Mouse (Mus musculus) spleen, postnatal 14 days (tissue): ENCODE results near the gene Krtap1-3.

Experiments used
- DNase-seq, 2 experiments: peaks; one replicate each; pipeline ENCODE4 v3.0.0; 2021 to 2022; ENCODE audit warnings: low spot score in 2 of 2

The Krtap1-3 gene

GRCm38 (mm10) chr11:99557976-99558745 lies 33.0 kb downstream of the Krtap1-3 start:
- no peak for DNase-seq

GRCm38 (mm10) chr11:99556753-99557152 lies 34.4 kb downstream of the Krtap1-3 start, which contains the start of gene Krtap3-2:
Gene Krtap3-2 (minus strand): TSS chr11:99556853.
- DNase-seq = no peak

- DNase-seq = no peak
Measured at GRCm38 (mm10) chr11:99556195-99556594, 34.9 kb downstream of the Krtap1-3 start.

- DNase-seq = no peak
Measured at GRCm38 (mm10) chr11:99550765-99551164, 40.4 kb downstream of the Krtap1-3 start, which contains the start of gene Krtap3-3. Gene Krtap3-3 (minus strand): TSS chr11:99550865.

- no peak for DNase-seq
Measured at GRCm38 (mm10) chr11:99547892-99548291, 43.2 kb downstream of the Krtap1-3 start.
